Mouse (Mus musculus) G1E (cell line): ENCODE measurements around the gene Slc12a6.

Source experiments
- CTCF ChIP-seq: IDR thresholded peaks from 2 replicates; pipeline ENCODE4 v1.5.1; 2012; ENCODE audit warnings: low read depth, low read length, inconsistent platforms, mixed read lengths
- GATA1 ChIP-seq: IDR thresholded peaks from 2 replicates; pipeline ENCODE4 v1.6.1; 2012; ENCODE audit warnings: borderline replicate concordance, low read length, inconsistent platforms, mixed read lengths
- GATA2 ChIP-seq: IDR thresholded peaks from 2 replicates; pipeline ENCODE4 v1.6.1; 2012; ENCODE audit warnings: low read depth, low read length, inconsistent platforms, borderline replicate concordance
- POLR2AphosphoS5 ChIP-seq: IDR thresholded peaks from 2 replicates; pipeline ENCODE4 v1.6.1; 2012; ENCODE audit warnings: low read depth, low read length, inconsistent platforms; ENCODE audit not compliant: insufficient replicate concordance
- TAL1 ChIP-seq: conservative IDR thresholded peaks from 2 replicates; pipeline ENCODE4 v1.6.1; 2012; ENCODE audit warnings: low read depth, low read length, inconsistent platforms, mixed read lengths

GRCm38 (mm10) chr2:112239935-112240721 lies 25.5 kb upstream of the Slc12a6 start:
- TF ChIP-seq CTCF (no peak), GATA1 (no peak), POLR2AphosphoS5 (no peak), TAL1 (no peak), GATA2 (no peak)
